Mouse (Mus musculus) stomach, embryonic 14.5 days (tissue): ENCODE measurements at regions not wholly inside any gene's neighbourhood (a gene's known extent, or its start where the extent isn't known, plus 50 kb on each side); places are given as distances from the start of the nearest gene placed in this dataset.

Experiments
- ATAC-seq: fragments of 200-750 bp; cut with Nextera tagmentation; 2 replicates; pipeline ENCODE4 v1.8.0; 2017; ENCODE audit warnings: low read depth, moderate TSS enrichment; ENCODE audit not compliant: insufficient number of reproducible peaks, insufficient read depth, low FRiP score
- H3K27ac ChIP-seq: fragments of 300-500 bp; sonication (generic); 2 replicates; pipeline ENCODE4 v1.5.1; 2014; ENCODE audit warnings: mild to moderate bottlenecking, low read length, moderate library complexity, mixed read lengths
- H3K27me3 ChIP-seq: fragments of 300-500 bp; sonication (generic); 2 replicates; pipeline ENCODE4 v1.6.1; 2014; ENCODE audit warnings: low read length, control low read depth, mixed read lengths; ENCODE audit not compliant: control insufficient read depth, insufficient read depth
- H3K36me3 ChIP-seq: fragments of 300-500 bp; sonication (generic); 2 replicates; pipeline ENCODE4 v1.6.1; 2014; ENCODE audit warnings: mild to moderate bottlenecking, control low read depth, low read length, moderate library complexity, mixed read lengths; ENCODE audit not compliant: control insufficient read depth, insufficient read depth
- H3K4me1 ChIP-seq: fragments of 300-500 bp; sonication (generic); 2 replicates; pipeline ENCODE4 v1.6.1; 2014; ENCODE audit warnings: low read length, control low read depth, mixed read lengths; ENCODE audit not compliant: control insufficient read depth, insufficient read depth
- H3K4me2 ChIP-seq: fragments of 300-500 bp; sonication (generic); replicated peaks from 2 replicates; pipeline ENCODE4 v1.6.1; 2014; ENCODE audit warnings: low read depth, low read length, control low read depth
- H3K4me3 ChIP-seq: fragments of 300-500 bp; sonication (generic); 2 replicates; pipeline ENCODE4 v1.5.1; 2014; ENCODE audit warnings: low read depth, low read length, control low read depth
- H3K9ac ChIP-seq: fragments of 300-500 bp; sonication (generic); replicated peaks from 2 replicates; pipeline ENCODE4 v1.6.1; 2014; ENCODE audit warnings: low read depth, mild to moderate bottlenecking, control low read depth, low read length, moderate library complexity, mixed read lengths
- H3K9me3 ChIP-seq: fragments of 300-500 bp; sonication (generic); 2 replicates; pipeline ENCODE4 v1.6.1; 2016; ENCODE audit warnings: low read depth, low read length, control low read depth; ENCODE audit not compliant: control insufficient read depth
- WGBS: fragments of 180-500 bp; shearing (Covaris S2); extraction: QIAGEN DNeasy Blood & Tissue Kit; methylation state at CpG from one replicate; pipeline ENCODE4 v1.1.7; 2014; 5-methylcytosine and 5-hydroxymethylcytosine counted together

DNA sequence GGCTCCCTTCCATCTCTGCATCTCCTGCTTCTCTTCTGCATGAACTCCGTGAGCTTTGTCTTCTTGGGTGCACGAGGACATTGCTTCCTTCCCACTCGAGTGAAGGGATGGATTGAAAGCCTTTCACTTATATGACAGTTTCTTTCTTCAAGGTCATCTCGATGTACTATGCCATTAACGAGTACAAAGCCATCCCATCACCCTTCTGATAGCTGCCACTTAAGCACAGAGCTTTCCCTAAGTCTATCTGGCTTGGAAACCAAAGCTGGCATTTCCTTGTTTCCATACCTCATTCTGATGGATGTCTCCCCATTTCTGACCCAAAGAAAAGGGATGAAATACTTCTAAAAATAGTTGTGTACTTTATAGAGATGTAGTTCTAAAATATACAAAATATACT, 366.5 kb upstream of the Atp11b start:
- 78% methylated on average over 5 of the region's 5 CpGs for WGBS

DNA sequence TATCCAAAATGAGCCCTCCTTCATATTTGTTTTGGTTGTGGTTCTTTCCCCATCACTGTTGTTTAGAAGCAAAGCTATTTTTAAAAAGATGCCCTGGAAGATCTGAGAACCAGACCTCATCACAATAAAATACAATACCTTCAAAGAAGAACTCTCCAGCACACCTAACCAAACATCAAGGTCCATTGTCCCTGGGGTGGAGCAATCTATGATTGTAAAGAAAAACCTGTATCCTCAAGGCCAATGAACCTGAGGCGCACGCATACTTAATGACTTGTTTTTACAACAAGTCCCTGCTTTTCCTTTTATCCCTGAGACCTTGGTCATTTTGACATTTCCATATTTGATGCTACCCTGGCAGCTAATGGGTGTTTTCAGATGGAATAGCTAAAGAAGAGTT, 361.2 kb upstream of the Atp11b start:
- Histone ChIP-seq H3K4me1 (no peaks in the 10 kb centered on the region), H3K27ac (no peak overlapping the region), H3K4me2 (no peak overlapping the region), H3K9me3 (no peaks in the 10 kb centered on the region), H3K4me3 (no peak overlapping the region), H3K9ac (no peak overlapping the region), H3K36me3 (no peaks in the 10 kb centered on the region), H3K27me3 (no peaks in the 10 kb centered on the region)
- WGBS, result 89% methylated on average over 2 of the region's 2 CpGs
- ATAC-seq, result no peak

More for the DNA sequence above, 366.5 kb upstream of the Atp11b start:
- H3K4me3 ChIP-seq, result no peak overlapping the region
- H3K27ac ChIP-seq, result no peak overlapping the region
- H3K27me3 ChIP-seq, result no peaks in the 10 kb centered on the region
- H3K9ac ChIP-seq, result no peak overlapping the region
- no peak for ATAC-seq
- no peaks in the 10 kb centered on the region for H3K4me1 ChIP-seq
- H3K9me3 ChIP-seq, result no peaks in the 10 kb centered on the region
- no peak overlapping the region for H3K4me2 ChIP-seq
- no peaks in the 10 kb centered on the region for H3K36me3 ChIP-seq

DNA sequence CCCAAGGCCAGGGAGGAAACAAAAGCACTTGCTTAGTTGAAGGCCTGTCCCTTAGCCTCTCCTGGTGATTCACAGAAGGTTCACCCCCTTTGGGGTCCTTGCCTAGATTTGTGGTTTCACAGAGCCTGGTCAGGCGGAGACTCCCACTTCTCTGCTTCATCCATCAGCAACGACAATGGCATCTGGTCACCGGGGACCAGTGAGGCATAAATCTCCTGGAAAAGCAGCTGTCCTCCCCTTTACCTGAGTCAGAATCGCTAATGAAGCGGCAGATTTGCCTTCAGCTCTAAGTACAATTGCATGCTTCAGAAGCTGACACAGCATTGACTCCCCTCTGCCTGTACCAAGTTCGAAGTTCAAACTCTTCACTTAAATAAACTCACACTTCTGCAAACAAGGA, 353.7 kb upstream of the Atp11b start:
- no peaks in the 10 kb centered on the region for H3K27me3 ChIP-seq
- peaks cover 5% of the 10 kb centered on the region; the same call in 1 of the 2 replicates for H3K4me1 ChIP-seq
- WGBS, result 34% methylated on average over 6 of the region's 6 CpGs
- H3K4me3 ChIP-seq, result no peak overlapping the region
- no peaks in the 10 kb centered on the region for H3K36me3 ChIP-seq
- ATAC-seq, result no peak
- no peak overlapping the region for H3K27ac ChIP-seq
- H3K9ac ChIP-seq, result no peak overlapping the region
- H3K4me2 ChIP-seq, result no peak overlapping the region
- no peaks in the 10 kb centered on the region for H3K9me3 ChIP-seq

DNA sequence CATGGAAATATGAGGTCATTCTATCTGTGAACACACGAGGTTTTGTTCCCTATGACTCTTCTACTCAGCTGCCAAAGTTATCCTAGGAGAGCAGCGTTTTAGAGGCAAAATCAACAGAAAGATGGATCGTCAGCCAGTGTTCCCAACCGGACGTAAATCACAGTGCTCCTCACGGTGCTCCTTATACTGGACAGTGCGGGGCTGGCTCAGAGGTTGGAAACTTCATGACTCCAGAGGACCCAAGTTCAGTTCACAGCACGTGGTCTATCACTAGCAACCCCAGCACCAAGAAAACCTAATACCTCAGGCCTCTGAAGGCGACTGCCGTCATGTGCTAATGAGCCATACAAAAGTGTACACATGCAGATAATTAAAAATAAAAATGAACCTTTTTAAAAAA, 351.2 kb upstream of the Atp11b start:
- no peaks in the 10 kb centered on the region for H3K36me3 ChIP-seq
- no peak for ATAC-seq
- no peak overlapping the region for H3K27ac ChIP-seq
- WGBS, result 85% methylated on average over 10 of the region's 10 CpGs
- no peak overlapping the region for H3K4me2 ChIP-seq
- H3K9me3 ChIP-seq, result no peaks in the 10 kb centered on the region
- no peaks in the 10 kb centered on the region for H3K27me3 ChIP-seq
- no peak overlapping the region for H3K4me3 ChIP-seq
- H3K9ac ChIP-seq, result no peak overlapping the region
- H3K4me1 ChIP-seq, result peaks cover 5% of the 10 kb centered on the region; the same call in 1 of the 2 replicates

DNA sequence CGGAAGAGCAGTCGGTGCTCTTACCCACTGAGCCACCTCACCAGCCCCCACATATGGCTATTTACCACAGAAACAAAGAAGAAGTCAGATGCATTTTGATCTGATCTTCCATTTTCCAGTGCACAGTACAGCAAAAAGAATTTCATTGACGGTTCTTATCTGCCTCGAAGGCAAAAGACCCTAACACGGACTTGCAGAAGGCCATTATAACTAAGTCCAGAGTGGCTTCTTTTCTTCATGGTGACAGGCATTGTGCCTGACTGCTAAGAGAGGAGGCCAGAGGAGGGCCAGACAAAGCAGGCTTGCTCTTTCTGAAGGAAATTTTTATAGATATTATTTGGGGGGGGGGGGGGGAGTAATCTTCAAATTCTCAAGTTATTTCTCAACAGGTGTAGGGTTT, 350.0 kb upstream of the Atp11b start:
- WGBS, result 81% methylated on average over 5 of the region's 5 CpGs
- Histone ChIP-seq H3K4me2 (no peak overlapping the region), H3K27ac (no peak overlapping the region), H3K27me3 (no peaks in the 10 kb centered on the region), H3K36me3 (no peaks in the 10 kb centered on the region), H3K4me3 (no peak overlapping the region), H3K9me3 (no peaks in the 10 kb centered on the region), H3K4me1 (peaks cover 5% of the 10 kb centered on the region; the same call in 1 of the 2 replicates), H3K9ac (no peak overlapping the region)
- no peak for ATAC-seq

DNA sequence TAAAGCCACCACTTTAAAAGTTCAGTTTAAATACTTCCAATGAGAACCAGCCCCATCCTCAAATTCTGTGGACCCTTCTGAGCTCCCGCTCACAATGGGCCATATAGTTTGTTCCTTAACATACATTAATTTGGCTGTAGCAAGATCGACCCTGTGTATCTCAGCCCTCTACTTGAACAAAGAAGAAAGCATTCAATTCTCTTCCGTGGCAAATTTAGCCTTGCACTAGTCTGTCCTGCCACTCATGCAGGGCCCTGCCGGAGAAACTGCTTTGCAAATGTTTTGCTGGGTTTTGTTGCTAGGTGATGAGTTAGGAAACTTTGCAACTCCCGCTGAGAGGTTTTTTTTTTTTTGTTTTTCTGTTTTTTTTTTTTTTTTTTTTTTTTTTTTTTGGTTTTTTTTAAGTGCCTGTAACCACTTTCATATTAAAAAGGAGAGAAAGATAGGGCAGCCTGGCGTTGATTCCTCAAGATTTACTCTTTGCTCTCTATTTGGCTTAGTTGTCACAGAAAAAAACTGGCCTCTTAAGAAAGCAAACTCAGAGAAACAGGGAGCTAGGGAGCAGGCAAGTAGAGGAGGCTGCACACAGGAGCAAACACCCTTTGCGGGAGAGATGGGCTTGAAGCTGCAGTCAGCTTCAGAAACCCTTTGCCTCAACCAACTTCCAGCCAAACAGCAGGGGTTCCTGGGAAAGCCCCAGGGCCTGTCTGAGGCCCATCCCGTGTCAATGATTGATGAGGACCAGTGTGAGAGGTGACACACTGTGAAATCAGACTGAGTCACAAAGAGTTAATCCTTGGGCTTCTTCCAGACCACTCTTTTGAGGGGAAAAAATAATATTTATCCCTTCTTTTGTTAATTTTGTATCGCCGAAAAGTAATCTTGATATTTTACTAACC, 349.2 kb upstream of the Atp11b start:
- Histone ChIP-seq H3K4me3 (no peak overlapping the region), H3K27me3 (no peaks in the 10 kb centered on the region), H3K9me3 (no peaks in the 10 kb centered on the region), H3K27ac (no peak overlapping the region), H3K4me2 (no peak overlapping the region; the same call in 1 of the 2 replicates), H3K9ac (no peak overlapping the region), H3K4me1 (peaks cover 5% of the 10 kb centered on the region; the same call in 1 of the 2 replicates), H3K36me3 (no peaks in the 10 kb centered on the region)
- 14% methylated on average over 10 of the region's 10 CpGs for WGBS
- no peak; the same call in 1 of the 2 replicates for ATAC-seq

DNA sequence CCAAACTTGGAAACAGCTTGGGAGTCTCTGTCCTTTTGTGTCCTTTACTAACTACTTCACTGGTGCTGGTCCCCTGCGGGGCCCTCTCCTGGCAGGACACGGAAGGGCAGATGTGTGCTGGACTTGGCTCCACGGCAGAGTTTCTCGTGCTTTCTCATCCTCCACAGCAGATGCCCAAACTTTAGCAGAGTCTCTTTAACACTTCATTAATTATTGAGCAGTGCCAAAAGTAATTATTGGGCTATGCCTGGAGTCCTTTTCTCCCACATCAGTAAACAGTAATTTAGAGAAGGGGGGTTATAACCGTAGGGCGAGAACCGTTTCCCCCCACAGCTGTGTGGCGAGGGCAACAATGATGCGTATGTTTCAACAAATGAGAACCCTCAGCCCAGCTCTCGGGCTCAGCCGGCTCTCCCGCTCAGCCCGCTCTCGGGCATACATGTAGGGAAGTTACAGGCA, 348.3 kb upstream of the Atp11b start:
- H3K4me3 ChIP-seq, result no peak overlapping the region
- H3K36me3 ChIP-seq, result no peaks in the 10 kb centered on the region
- H3K9ac ChIP-seq, result no peak overlapping the region
- H3K9me3 ChIP-seq, result no peaks in the 10 kb centered on the region
- WGBS, result 61% methylated on average over 14 of the region's 14 CpGs
- peaks cover 5% of the 10 kb centered on the region; the same call in 1 of the 2 replicates for H3K4me1 ChIP-seq
- H3K4me2 ChIP-seq, result no peak overlapping the region; the same call in 1 of the 2 replicates
- no peaks in the 10 kb centered on the region for H3K27me3 ChIP-seq
- ATAC-seq, result no peak
- H3K27ac ChIP-seq, result no peak overlapping the region

DNA sequence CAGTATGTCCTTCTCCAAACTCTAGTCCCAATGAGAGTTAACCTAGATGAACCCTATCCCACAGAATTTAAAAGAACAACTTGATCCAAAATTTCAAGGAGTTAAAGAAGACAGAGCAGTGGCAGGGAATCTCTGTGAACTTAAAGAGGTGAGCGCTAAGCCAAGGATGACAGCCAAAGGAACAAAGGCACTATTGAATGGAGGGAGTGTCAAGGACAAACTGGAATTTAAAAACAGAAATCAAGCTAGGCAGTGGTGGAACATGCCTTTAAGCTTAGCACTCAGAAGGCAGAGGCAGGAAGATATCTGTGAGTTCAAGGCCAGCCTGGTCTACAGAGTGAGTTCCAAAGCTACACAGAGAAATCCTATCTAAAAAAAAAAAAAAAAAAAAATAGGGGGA, 316.2 kb upstream of the Atp11b start:
- no peak overlapping the region for H3K4me2 ChIP-seq
- 91% methylated on average over 1 of the region's 1 CpGs for WGBS
- no peaks in the 10 kb centered on the region for H3K9me3 ChIP-seq
- H3K4me1 ChIP-seq, result no peaks in the 10 kb centered on the region
- no peak overlapping the region for H3K4me3 ChIP-seq
- H3K27me3 ChIP-seq, result no peaks in the 10 kb centered on the region
- no peak overlapping the region for H3K9ac ChIP-seq
- no peak overlapping the region for H3K27ac ChIP-seq
- no peaks in the 10 kb centered on the region for H3K36me3 ChIP-seq
- no peak for ATAC-seq
